Mouse (Mus musculus) lung, embryonic 14.5 days (tissue): Measurements from ENCODE around the gene Rapgef2. TPM values are rescaled to one million over a fixed set of nuclear protein-coding genes. Genes with fewer than 3 reads are reported as not detected.

Source experiments
- ATAC-seq: fragments of 200-750 bp; cut with Nextera tagmentation; 2 replicates; pipeline ENCODE4 v1.8.0; 2017; ENCODE audit warnings: mild to moderate bottlenecking, moderate TSS enrichment, moderate library complexity; ENCODE audit not compliant: insufficient read depth
- DNase-seq: peaks from one replicate; pipeline ENCODE4 v3.0.0-alpha.2; 2015
- H3K27ac ChIP-seq: fragments of 300-500 bp; sonication (generic); 2 replicates; pipeline ENCODE4 v1.5.1; 2014; ENCODE audit warnings: low read depth, mild to moderate bottlenecking, moderate library complexity
- H3K27me3 ChIP-seq: fragments of 300-500 bp; sonication (generic); 2 replicates; pipeline ENCODE4 v1.6.1; 2014; ENCODE audit warnings: low read length, control low read depth; ENCODE audit not compliant: insufficient read depth
- H3K36me3 ChIP-seq: fragments of 300-500 bp; sonication (generic); 2 replicates; pipeline ENCODE4 v1.6.1; 2014; ENCODE audit warnings: control low read depth; ENCODE audit not compliant: insufficient read depth
- H3K4me1 ChIP-seq: fragments of 300-500 bp; sonication (generic); 2 replicates; pipeline ENCODE4 v1.6.1; 2014; ENCODE audit warnings: antibody characterized with exemption, control low read depth; ENCODE audit not compliant: insufficient read depth
- H3K4me2 ChIP-seq: fragments of 300-500 bp; sonication (generic); 2 replicates; pipeline ENCODE4 v1.6.1; 2014; ENCODE audit warnings: mild to moderate bottlenecking
- H3K4me3 ChIP-seq: fragments of 300-500 bp; sonication (generic); 2 replicates; pipeline ENCODE4 v1.5.1; 2014; ENCODE audit warnings: low read depth, low read length
- H3K9ac ChIP-seq: fragments of 300-500 bp; sonication (generic); 2 replicates; pipeline ENCODE4 v1.6.1; 2014
- H3K9me3 ChIP-seq: fragments of 300-500 bp; sonication (generic); 2 replicates; pipeline ENCODE4 v1.6.1; 2016; ENCODE audit warnings: low read depth, low read length, control low read depth
- CTCF ChIP-seq: IDR thresholded peaks from 2 replicates; pipeline ENCODE4 v1.5.1; 2016; ENCODE audit warnings: antibody characterized with exemption, low read depth
- WGBS: fragments of 180-500 bp; shearing (Covaris S2); extraction: QIAGEN DNeasy Blood & Tissue Kit; methylation state at CpG from one replicate; pipeline ENCODE4 v1.1.7; 2014; 5-methylcytosine and 5-hydroxymethylcytosine counted together
- polyA plus RNA-seq: library from polyadenylated mRNA; unstranded; fragments of >200 nt; fragmentation: Nextera tagmentation; extraction: Ambion mirVana; gene quantifications from 2 replicates; pipeline ENCODE4 v1.2.1, GENCODE M21; 2014

Gene Rapgef2
- polyA plus RNA-seq, 1 experiment from 2014 or later: 10.1 TPM

- no peak for TF ChIP-seq CTCF
- Histone ChIP-seq H3K4me3 (no peak overlapping the region), H3K4me2 (no peak overlapping the region), H3K9ac (no peak overlapping the region), H3K9me3 (no peaks in the 10 kb centered on the region), H3K27ac (no peak overlapping the region), H3K27me3 (no peaks in the 10 kb centered on the region), H3K4me1 (peaks cover 4% of the 10 kb centered on the region; the same call in 1 of the 2 replicates), H3K36me3 (no peaks in the 10 kb centered on the region)
- 67% methylated on average over 7 of the region's 7 CpGs for WGBS
- ATAC-seq: no peak
- DNase-seq: no peak
These were observed 62.0 kb downstream of the Rapgef2 start for GRCm38 (mm10) chr3:79224352-79224751.

- Histone ChIP-seq H3K4me2 (peak overlapping the region; percentile 1; the same call in 1 of the 2 replicates), H3K9me3 (no peaks in the 10 kb centered on the region), H3K27me3 (no peaks in the 10 kb centered on the region), H3K27ac (no peak overlapping the region), H3K9ac (no peak overlapping the region), H3K36me3 (no peaks in the 10 kb centered on the region), H3K4me3 (no peak overlapping the region), H3K4me1 (peaks cover 4% of the 10 kb centered on the region; the same call in 1 of the 2 replicates)
- WGBS: 36% methylated on average over 8 of the region's 8 CpGs
- no peak for TF ChIP-seq CTCF
- ATAC-seq (no peak), DNase-seq (no peak)
These were observed 63.0 kb downstream of the Rapgef2 start for GRCm38 (mm10) chr3:79223281-79223680.

GRCm38 (mm10) chr3:79222192-79222960 lies 63.9 kb downstream of the Rapgef2 start:
- no peak overlapping the region for H3K9ac ChIP-seq
- no peak overlapping the region for H3K4me3 ChIP-seq
- DNase-seq (no peak), ATAC-seq (no peak)
- no peaks in the 10 kb centered on the region for H3K36me3 ChIP-seq
- TF ChIP-seq CTCF: no peak
- WGBS: 44% methylated on average over 13 of the region's 13 CpGs
- H3K4me1 ChIP-seq: peaks cover 4% of the 10 kb centered on the region; the same call in 1 of the 2 replicates
- no peaks in the 10 kb centered on the region for H3K9me3 ChIP-seq
- no peak overlapping the region for H3K27ac ChIP-seq
- no peak overlapping the region for H3K4me2 ChIP-seq
- no peaks in the 10 kb centered on the region for H3K27me3 ChIP-seq

- Histone ChIP-seq H3K27ac (no peak overlapping the region), H3K4me2 (no peak overlapping the region), H3K9ac (no peak overlapping the region), H3K4me3 (no peak overlapping the region), H3K4me1 (peaks cover 4% of the 10 kb centered on the region; the same call in 1 of the 2 replicates), H3K36me3 (no peaks in the 10 kb centered on the region), H3K9me3 (no peaks in the 10 kb centered on the region), H3K27me3 (no peaks in the 10 kb centered on the region)
- DNase-seq (peak; percentile 90), ATAC-seq (peak; percentile 57)
- 38% methylated on average over 9 of the region's 9 CpGs for WGBS
- TF ChIP-seq CTCF: peak; percentile 74
These were observed 64.8 kb downstream of the Rapgef2 start for GRCm38 (mm10) chr3:79221296-79222191.

DNA sequence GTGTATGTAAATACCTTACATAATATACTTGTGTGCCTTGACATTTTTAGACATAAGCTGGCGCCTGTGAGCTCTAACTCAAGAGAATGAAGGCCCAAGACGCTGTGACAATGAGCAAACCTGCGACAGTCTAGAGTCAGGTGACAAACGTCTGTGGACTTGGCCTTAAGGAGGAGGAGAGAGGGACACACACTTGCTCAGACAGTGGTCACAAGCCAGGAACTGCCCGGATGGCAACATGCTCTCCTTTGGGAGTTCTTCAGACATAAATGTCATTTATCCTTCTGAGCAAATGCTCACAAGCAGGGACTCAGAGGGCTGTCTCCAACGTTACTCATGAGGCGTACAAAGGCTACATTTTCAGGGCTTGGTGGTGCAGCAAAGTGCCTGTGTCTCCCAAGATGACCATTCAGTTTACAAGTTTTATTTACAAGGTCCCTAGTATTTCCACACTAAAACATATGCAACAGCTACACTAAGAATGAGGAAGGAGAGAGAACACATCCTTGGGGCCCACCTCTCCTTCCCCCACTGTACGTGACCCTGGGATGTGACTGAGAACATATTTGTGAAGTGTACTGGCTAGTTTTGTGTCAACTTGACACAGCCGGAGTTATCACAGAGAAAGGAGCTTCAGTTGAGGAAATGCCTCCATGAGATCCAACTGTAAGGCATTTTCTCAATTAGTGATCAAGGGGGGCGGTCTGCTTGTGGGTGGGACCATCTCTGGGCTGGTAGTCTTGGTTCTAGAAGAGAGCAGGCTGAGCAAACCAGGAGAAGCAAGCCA lies 67.0 kb downstream of the Rapgef2 start:
- ATAC-seq (no peak), DNase-seq (no peak)
- Histone ChIP-seq H3K9ac (no peak overlapping the region), H3K4me2 (no peak overlapping the region), H3K9me3 (no peaks in the 10 kb centered on the region), H3K36me3 (no peaks in the 10 kb centered on the region), H3K4me1 (peaks cover 4% of the 10 kb centered on the region; the same call in 1 of the 2 replicates), H3K4me3 (no peak overlapping the region), H3K27me3 (no peaks in the 10 kb centered on the region), H3K27ac (peak overlapping the region; percentile 1; the same call in 1 of the 2 replicates)
- TF ChIP-seq CTCF: no peak
- WGBS: 57% methylated on average over 10 of the region's 10 CpGs

DNA sequence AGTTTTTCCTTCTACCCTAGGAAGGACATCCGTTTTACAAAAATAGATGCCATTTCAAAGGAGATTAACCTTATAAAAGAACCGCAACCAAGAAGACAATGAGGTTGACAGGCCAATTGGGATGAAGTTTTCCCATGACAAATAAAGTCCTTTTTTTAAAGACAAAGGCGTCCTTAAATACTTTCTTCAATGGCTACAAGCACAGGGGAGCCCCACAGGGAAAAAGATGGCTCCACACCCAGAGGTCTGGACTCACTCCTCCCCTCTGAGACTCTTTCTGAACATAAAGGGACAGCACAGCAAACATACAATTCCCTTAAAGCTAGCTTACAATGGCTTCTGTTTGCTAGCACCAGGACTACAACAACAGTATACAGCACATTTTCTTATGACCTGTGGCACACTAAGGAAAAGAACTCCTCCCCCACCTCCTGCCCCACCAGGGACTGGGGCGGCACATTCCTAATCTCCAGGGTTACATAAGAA lies 67.7 kb downstream of the Rapgef2 start:
- DNase-seq (peak; percentile 32), ATAC-seq (no peak)
- WGBS: 49% methylated on average over 4 of the region's 4 CpGs
- Histone ChIP-seq H3K4me3 (no peak overlapping the region), H3K9ac (no peak overlapping the region), H3K36me3 (no peaks in the 10 kb centered on the region), H3K4me2 (no peak overlapping the region), H3K4me1 (peaks cover 4% of the 10 kb centered on the region; the same call in 1 of the 2 replicates), H3K27me3 (no peaks in the 10 kb centered on the region), H3K9me3 (no peaks in the 10 kb centered on the region), H3K27ac (0 out of 2 replicates have a peak overlapping the region, but pooled peaks have one; percentile 1)
- TF ChIP-seq CTCF: no peak
